Mouse (Mus musculus) heart, adult 2 months (tissue): ENCODE measurements around the gene Selenos.

Experiments
- CTCF ChIP-seq: fragments of 200-600 bp; IDR thresholded peaks from 2 replicates; pipeline ENCODE4 v1.8.1; 2022; ENCODE audit warnings: antibody characterized with exemption, mild to moderate bottlenecking, moderate library complexity
- POLR2A ChIP-seq: fragments of 200-500 bp; IDR thresholded peaks from 2 replicates; pipeline ENCODE4 v1.6.1; 2011; ENCODE audit warnings: mild to moderate bottlenecking, low read depth, low read length, control low read depth; ENCODE audit not compliant: insufficient read depth

DNA sequence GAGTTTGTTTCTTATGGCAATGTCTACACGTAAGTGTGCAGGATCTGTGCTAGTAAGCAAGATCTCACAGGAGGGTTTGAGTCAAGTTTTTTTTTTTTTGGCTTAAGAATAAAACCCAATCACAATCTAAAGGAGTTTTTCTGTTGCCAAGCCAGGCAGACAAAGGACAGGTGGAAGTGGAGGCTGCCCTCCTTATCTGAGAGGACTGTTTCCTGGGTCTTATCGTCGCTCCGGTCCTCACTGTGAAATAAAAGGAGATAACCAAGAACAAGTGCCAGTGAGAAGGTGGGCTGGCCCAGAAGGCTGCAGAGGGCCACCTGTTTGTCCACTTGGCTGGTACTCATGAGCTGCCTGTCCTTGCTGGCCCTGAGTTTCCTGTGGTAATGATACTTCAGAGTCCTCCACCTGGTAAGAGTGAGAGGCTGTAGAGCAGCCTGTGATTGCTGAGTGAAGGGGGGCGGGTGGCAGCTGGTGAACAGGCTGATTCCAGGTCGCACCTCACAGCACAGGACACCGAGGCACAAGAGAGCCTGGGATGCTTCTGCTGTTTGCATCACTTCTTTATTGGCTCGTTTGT lies 37.5 kb downstream of the Selenos start:
- TF ChIP-seq POLR2A (no peak), CTCF (no peak)
